Mouse (Mus musculus): ENCODE results near the gene Atp8b2. TPM values are rescaled to one million over a fixed set of nuclear protein-coding genes. Genes with fewer than 3 reads are reported as not detected.

The Atp8b2 gene
- total and polyA plus RNA-seq, 3 experiments = 33.2 to 44.4 (median 35.8) TPM

- peaks cover 15 to 48% of the 10 kb centered on the region in 2 experiments for H3K36me3 ChIP-seq (replicated peaks in 1 of 2; ENCODE audit: control insufficient read depth in 1 of 2, insufficient read depth in 1 of 2, low read length in 1 of 2)
- peaks cover 21 to 74% of the 10 kb centered on the region in 2 experiments for H3K4me1 ChIP-seq (ENCODE audit: control insufficient read depth in 1 of 2, insufficient read depth in 2 of 2)
- peak overlapping the region; percentile 98 for H3K4me2 ChIP-seq (ENCODE audit: insufficient read depth, low read depth, poor library complexity, severe bottlenecking)
- dilution Hi-C loops (cut with MboI; ENCODE audit: extremely low pct_ligation_motif_present, extremely low pct_unique_long_range_greater_than_20kb, low sequenced_read_pairs) = no loop called here
- TF ChIP-seq USF1 (IDR thresholded peaks at IDR 0.05; ENCODE audit: low read depth, low read length) (no peak), E2F4 (IDR thresholded peaks at IDR 0.05; ENCODE audit: insufficient replicate concordance, low read depth, low read length) (no peak), MXI1 (IDR thresholded peaks at IDR 0.05; ENCODE audit: low read depth, low read length) (peak; percentile 88; the same call in 1 of the 2 replicates), ZC3H11A (IDR thresholded peaks at IDR 0.05; ENCODE audit: low read depth, low read length) (no peak), PAX5 (IDR thresholded peaks at IDR 0.05; ENCODE audit: low read length) (no peak), TCF12 (IDR thresholded peaks at IDR 0.05; ENCODE audit: low read depth, low read length) (0 out of 2 replicates have a peak, but pooled peaks have one; percentile 51), UBTF (IDR thresholded peaks at IDR 0.05; ENCODE audit: low read depth, low read length) (no peak), ETS1 (conservative IDR thresholded peaks at IDR 0.05; ENCODE audit: low read depth, low read length) (0 out of 2 replicates have a peak, but pooled peaks have one; percentile 15), KAT2A (IDR thresholded peaks at IDR 0.05; ENCODE audit: insufficient replicate concordance, low read length) (0 out of 2 replicates have a peak, but pooled peaks have one; percentile 24), JUN (IDR thresholded peaks at IDR 0.05; ENCODE audit: insufficient read depth, low read depth, low read length) (no peak), MYC (IDR thresholded peaks at IDR 0.05; ENCODE audit: low read depth, low read length) (peak; percentile 66; the same call in 1 of the 2 replicates), EP300 (IDR thresholded peaks at IDR 0.05; ENCODE audit: low read length) (peak; percentile 38; the same call in 1 of the 2 replicates), ELF1 (IDR thresholded peaks at IDR 0.05; ENCODE audit: low read depth, low read length) (peak; percentile 40; the same call in 1 of the 2 replicates), POLR2A (IDR thresholded peaks at IDR 0.05; ENCODE audit: low read depth, low read length) (peak; percentile 38), CTCF (conservative IDR thresholded peaks at IDR 0.05 in 1 of 2, IDR thresholded peaks at IDR 0.05 in 1 of 2; ENCODE audit: low read depth in 2 of 2, low read length in 2 of 2) (no peak), MAX (IDR thresholded peaks at IDR 0.05; ENCODE audit: low read length) (peak; percentile 50; the same call in 1 of the 2 replicates), MEF2A (IDR thresholded peaks at IDR 0.05; ENCODE audit: borderline replicate concordance, low read depth, low read length) (0 out of 2 replicates have a peak, but pooled peaks have one; percentile 18), ZKSCAN1 (IDR thresholded peaks at IDR 0.05; ENCODE audit: borderline replicate concordance, low read depth, low read length) (no peak), MAZ (IDR thresholded peaks at IDR 0.05; ENCODE audit: low read depth, low read length) (no peak), GABPA (IDR thresholded peaks at IDR 0.05; ENCODE audit: insufficient replicate concordance, low read depth, low read length) (no peak), CHD2 (IDR thresholded peaks at IDR 0.05; ENCODE audit: low read length) (0 out of 2 replicates have a peak, but pooled peaks have one; percentile 23), SIN3A (IDR thresholded peaks at IDR 0.05; ENCODE audit: low read length) (peak; percentile 68), BHLHE40 (IDR thresholded peaks at IDR 0.05; ENCODE audit: low read depth, low read length) (0 out of 2 replicates have a peak, but pooled peaks have one; percentile 14), USF2 (conservative IDR thresholded peaks at IDR 0.05; ENCODE audit: low read depth, low read length) (no peak), MAFK (IDR thresholded peaks at IDR 0.05; ENCODE audit: insufficient replicate concordance, low read length) (no peak), IRF4 (IDR thresholded peaks at IDR 0.05; ENCODE audit: low read depth, low read length) (no peak), POLR2AphosphoS2 (IDR thresholded peaks at IDR 0.05; ENCODE audit: low read depth, low read length) (no peak), ZNF384 (IDR thresholded peaks at IDR 0.05; ENCODE audit: low read depth, low read length) (no peak), TBP (conservative IDR thresholded peaks at IDR 0.05; ENCODE audit: low read depth, low read length) (0 out of 2 replicates have a peak, but pooled peaks have one; percentile 13), RAD21 (IDR thresholded peaks at IDR 0.05; ENCODE audit: low read depth, low read length) (no peak)
- H3K27ac ChIP-seq (ENCODE audit: insufficient read depth, low read depth) = peak overlapping the region; percentile 20
- H3K79me2 ChIP-seq (replicated peaks; ENCODE audit: control insufficient read depth, extremely low read depth, insufficient read depth, poor library complexity, severe bottlenecking) = peaks cover 28% of the 10 kb centered on the region
- no peaks in the 10 kb centered on the region for H3K27me3 ChIP-seq (replicated peaks)
- peak overlapping the region; percentile 83 for H3K9ac ChIP-seq (ENCODE audit: insufficient read depth, low read depth)
- H3K4me3 ChIP-seq (replicated peaks in 1 of 3; ENCODE audit: low read depth in 2 of 3, low read length in 2 of 3, poor library complexity in 1 of 3) = peak overlapping the region; percentile 89 to 95 (median 94)
- peak; percentile 39 for DNase-seq (ENCODE audit: extremely low read depth)
- peaks cover 2% of the 10 kb centered on the region for H3K9me3 ChIP-seq (replicated peaks; ENCODE audit: low read length)
- in situ Hi-C loops (cut with MboI; ENCODE audit: low pct_ligation_motif_present, low pct_unique_long_range_greater_than_20kb, low sequenced_read_pairs) = loop anchor here (10.0 to 25.0 kb wide), 2 partner anchors 113 to 174 kb away; partner anchors contain the start of gene Tpm3
Measured at GRCm38 (mm10) chr3:89961436-89961835, 1.9 kb downstream of the Atp8b2 start.

Data from CH12.LX (cell line).